Mouse (Mus musculus) G1E (cell line): Measurements from ENCODE around the gene Smc3.

Experiments used
- CTCF ChIP-seq: IDR thresholded peaks from 2 replicates; pipeline ENCODE4 v1.5.1; 2012; ENCODE audit warnings: low read depth, low read length, inconsistent platforms, mixed read lengths
- GATA1 ChIP-seq: IDR thresholded peaks from 2 replicates; pipeline ENCODE4 v1.6.1; 2012; ENCODE audit warnings: borderline replicate concordance, low read length, inconsistent platforms, mixed read lengths
- GATA2 ChIP-seq: IDR thresholded peaks from 2 replicates; pipeline ENCODE4 v1.6.1; 2012; ENCODE audit warnings: low read depth, low read length, inconsistent platforms, borderline replicate concordance
- POLR2AphosphoS5 ChIP-seq: IDR thresholded peaks from 2 replicates; pipeline ENCODE4 v1.6.1; 2012; ENCODE audit warnings: low read depth, low read length, inconsistent platforms; ENCODE audit not compliant: insufficient replicate concordance
- TAL1 ChIP-seq: conservative IDR thresholded peaks from 2 replicates; pipeline ENCODE4 v1.6.1; 2012; ENCODE audit warnings: low read depth, low read length, inconsistent platforms, mixed read lengths

GRCm38 (mm10) chr19:53664831-53665230 lies 64.6 kb downstream of the Smc3 start:
- TF ChIP-seq CTCF (no peak), POLR2AphosphoS5 (no peak), GATA1 (no peak), TAL1 (no peak), GATA2 (no peak)
